Mouse (Mus musculus) C2C12 (cell line): ENCODE results near the gene Gm45062. TPM values are rescaled to one million over a fixed set of nuclear protein-coding genes. Genes with fewer than 3 reads are reported as not detected.

Experiments used
- H3K27me3 ChIP-seq: one replicate; pipeline ENCODE4 v1.6.1; 2011; ENCODE audit not compliant: control insufficient read depth, insufficient read depth, insufficient read length
- H3K36me3 ChIP-seq: one replicate; pipeline ENCODE4 v1.6.1; 2011; ENCODE audit not compliant: control insufficient read depth, insufficient read depth
- H3K4me3 ChIP-seq: one replicate; pipeline ENCODE4 v1.5.1; 2011; ENCODE audit warnings: mild to moderate bottlenecking, control low read depth; ENCODE audit not compliant: poor library complexity, insufficient read depth, severe bottlenecking
- H3K79me2 ChIP-seq: one replicate; pipeline ENCODE4 v1.6.1; 2011; ENCODE audit not compliant: control insufficient read depth, insufficient read depth
- H3K79me3 ChIP-seq: one replicate; pipeline ENCODE4 v1.6.1; 2011; ENCODE audit warnings: low read depth, control low read depth
- H3ac ChIP-seq: one replicate; pipeline ENCODE3; 2011; ENCODE audit warnings: low read depth; ENCODE audit not compliant: control insufficient read depth, insufficient read length
- CEBPB ChIP-seq: IDR thresholded peaks from one replicate; pipeline ENCODE4 v1.6.1; 2011; ENCODE audit warnings: low read depth, mild to moderate bottlenecking, control low read depth, moderate library complexity
- CTCF ChIP-seq: IDR thresholded peaks from one replicate; pipeline ENCODE4 v1.5.1; 2011; ENCODE audit not compliant: control insufficient read depth, insufficient read depth, insufficient read length
- FOSL1 ChIP-seq: IDR thresholded peaks from one replicate; pipeline ENCODE4 v1.8.0; 2011; ENCODE audit warnings: mild to moderate bottlenecking, low read length; ENCODE audit not compliant: poor library complexity, insufficient read depth, severe bottlenecking
- MAX ChIP-seq: IDR thresholded peaks from one replicate; pipeline ENCODE4 v1.6.1; 2011; ENCODE audit warnings: mild to moderate bottlenecking, control low read depth
- MYOD1 ChIP-seq: IDR thresholded peaks from one replicate; pipeline ENCODE4 v1.6.1; 2011; ENCODE audit warnings: low read depth; ENCODE audit not compliant: control insufficient read depth, insufficient read length
- MYOG ChIP-seq: IDR thresholded peaks from one replicate; pipeline ENCODE4 v1.6.1; 2011; ENCODE audit not compliant: control insufficient read depth, insufficient read length; ENCODE audit errors: extremely low read depth
- USF1 ChIP-seq: IDR thresholded peaks from one replicate; pipeline ENCODE4 v1.6.1; 2011; ENCODE audit warnings: low read depth, mild to moderate bottlenecking, control low read depth, moderate library complexity
- polyA plus RNA-seq: library from polyadenylated mRNA; unstranded; fragments of >200 nt; fragmentation: generic; extraction: Trizol; gene quantifications from one replicate; pipeline ENCODE4 v1.2.1, GENCODE M21; 2012; ENCODE audit warnings: missing spikeins

The Gm45062 gene
- polyA plus RNA-seq, 1 experiment, result 0.33 TPM

- no peaks in the 10 kb centered on the region for H3K79me3 ChIP-seq
- H3K36me3 ChIP-seq, result no peaks in the 10 kb centered on the region
- no peak overlapping the region for H3ac ChIP-seq
- no peak overlapping the region for H3K4me3 ChIP-seq
- TF ChIP-seq FOSL1 (no peak), CTCF (no peak), MAX (no peak), MYOD1 (no peak), USF1 (no peak), MYOG (no peak), CEBPB (no peak)
- no peaks in the 10 kb centered on the region for H3K27me3 ChIP-seq
- no peaks in the 10 kb centered on the region for H3K79me2 ChIP-seq
Measured at GRCm38 (mm10) chr6:8333380-8333779, 74.1 kb downstream of the Gm45062 start.

- TF ChIP-seq FOSL1, result no peak
- TF ChIP-seq MAX, result no peak
- no peak for TF ChIP-seq MYOG
- no peak for TF ChIP-seq MYOD1
- no peak for TF ChIP-seq USF1
- TF ChIP-seq CTCF, result no peak
- TF ChIP-seq CEBPB, result no peak
Measured at GRCm38 (mm10) chr6:8336487-8337390, 77.5 kb downstream of the Gm45062 start.

GRCm38 (mm10) chr6:8339453-8339852 is 80.2 kb downstream of the Gm45062 start:
- no peak overlapping the region for H3K4me3 ChIP-seq
- no peaks in the 10 kb centered on the region for H3K79me2 ChIP-seq
- H3ac ChIP-seq, result no peak overlapping the region
- TF ChIP-seq MYOG (no peak), MAX (no peak), MYOD1 (no peak), USF1 (no peak), CEBPB (no peak), CTCF (no peak), FOSL1 (no peak)
- no peaks in the 10 kb centered on the region for H3K27me3 ChIP-seq
- no peaks in the 10 kb centered on the region for H3K36me3 ChIP-seq
- no peaks in the 10 kb centered on the region for H3K79me3 ChIP-seq

More at GRCm38 (mm10) chr6:8336487-8337390, 77.5 kb downstream of the Gm45062 start:
- no peaks in the 10 kb centered on the region for H3K36me3 ChIP-seq
- H3K4me3 ChIP-seq, result no peak overlapping the region
- H3K79me2 ChIP-seq, result no peaks in the 10 kb centered on the region
- H3K79me3 ChIP-seq, result no peaks in the 10 kb centered on the region
- H3ac ChIP-seq, result no peak overlapping the region
- H3K27me3 ChIP-seq, result no peaks in the 10 kb centered on the region

GRCm38 (mm10) chr6:8343271-8343670 is 84.0 kb downstream of the Gm45062 start:
- H3ac ChIP-seq, result no peak overlapping the region
- no peaks in the 10 kb centered on the region for H3K27me3 ChIP-seq
- H3K79me2 ChIP-seq, result peaks cover 5% of the 10 kb centered on the region
- no peak overlapping the region for H3K4me3 ChIP-seq
- TF ChIP-seq MYOG, result no peak
- TF ChIP-seq CTCF, result no peak
- H3K36me3 ChIP-seq, result no peaks in the 10 kb centered on the region
- H3K79me3 ChIP-seq, result no peaks in the 10 kb centered on the region

- Histone ChIP-seq H3K36me3 (no peaks in the 10 kb centered on the region), H3K79me2 (peaks cover 11% of the 10 kb centered on the region), H3K4me3 (no peak overlapping the region)
Measured at GRCm38 (mm10) chr6:8345219-8345856, 86.1 kb downstream of the Gm45062 start.

More at GRCm38 (mm10) chr6:8345219-8345856, 86.1 kb downstream of the Gm45062 start:
- no peaks in the 10 kb centered on the region for H3K79me3 ChIP-seq
- TF ChIP-seq MAX (no peak), MYOD1 (no peak), FOSL1 (no peak), MYOG (no peak), CEBPB (no peak), CTCF (no peak), USF1 (no peak)
- no peak overlapping the region for H3ac ChIP-seq
- no peaks in the 10 kb centered on the region for H3K27me3 ChIP-seq
